Mouse (Mus musculus) midbrain, embryonic 12.5 days (tissue): ENCODE measurements around the gene Ank3. TPM values are rescaled to one million over a fixed set of nuclear protein-coding genes. Genes with fewer than 3 reads are reported as not detected.

Source experiments
- ATAC-seq: fragments of 200-750 bp; cut with Nextera tagmentation; 2 replicates; pipeline ENCODE4 v1.8.0; 2017; ENCODE audit warnings: low read depth, moderate TSS enrichment, moderate library complexity; ENCODE audit not compliant: low FRiP score
- H3K27ac ChIP-seq: fragments of 300-500 bp; sonication (generic); replicated peaks from 2 replicates; pipeline ENCODE4 v1.5.1; 2016; ENCODE audit warnings: mild to moderate bottlenecking
- H3K27me3 ChIP-seq: fragments of 300-500 bp; sonication (generic); 2 replicates; pipeline ENCODE4 v1.6.1; 2016; ENCODE audit warnings: mild to moderate bottlenecking
- H3K36me3 ChIP-seq: fragments of 300-500 bp; sonication (generic); 2 replicates; pipeline ENCODE4 v1.6.1; 2016
- H3K4me1 ChIP-seq: fragments of 300-500 bp; sonication (generic); 2 replicates; pipeline ENCODE4 v1.6.1; 2016
- H3K4me2 ChIP-seq: fragments of 300-500 bp; sonication (generic); replicated peaks from 2 replicates; pipeline ENCODE4 v1.6.1; 2016; ENCODE audit warnings: mild to moderate bottlenecking, moderate library complexity
- H3K4me3 ChIP-seq: fragments of 300-500 bp; sonication (generic); 2 replicates; pipeline ENCODE4 v1.5.1; 2016; ENCODE audit warnings: mild to moderate bottlenecking
- H3K9ac ChIP-seq: fragments of 300-500 bp; sonication (generic); replicated peaks from 2 replicates; pipeline ENCODE4 v1.6.1; 2016; ENCODE audit warnings: mild to moderate bottlenecking, moderate library complexity
- H3K9me3 ChIP-seq: fragments of 300-500 bp; sonication (generic); 2 replicates; pipeline ENCODE4 v1.6.1; 2016; ENCODE audit warnings: mild to moderate bottlenecking
- WGBS: fragments of 180-500 bp; shearing (Covaris S2); methylation state at CpG from one replicate; pipeline ENCODE4 v1.1.7; 2016; 5-methylcytosine and 5-hydroxymethylcytosine counted together
- polyA plus RNA-seq: library from polyadenylated mRNA; unstranded; fragments of >200 nt; fragmentation: Nextera tagmentation; extraction: Ambion mirVana; gene quantifications from 2 replicates; pipeline ENCODE4 v1.2.1, GENCODE M21; 2016

Ank3 gene
- polyA plus RNA-seq, 1 experiment from 2014 or later = 86.9 TPM

GRCm38 (mm10) chr10:69924845-69925244 lies 526.3 kb downstream of the Ank3 start:
- Histone ChIP-seq H3K9me3 (no peaks in the 10 kb centered on the region), H3K27ac (no peak overlapping the region), H3K4me3 (peak overlapping the region; percentile 37; the same call in 1 of the 2 replicates), H3K4me1 (peaks cover 38% of the 10 kb centered on the region), H3K36me3 (0 out of 2 replicates have a peak, but pooled peaks cover 4% of the 10 kb centered on the region), H3K27me3 (peaks cover 12% of the 10 kb centered on the region; the same call in 1 of the 2 replicates), H3K4me2 (peak overlapping the region; percentile 51), H3K9ac (no peak overlapping the region)
- ATAC-seq = no peak
- 2% methylated on average over 14 of the region's 14 CpGs for WGBS

- H3K36me3 ChIP-seq = 0 out of 2 replicates have a peak, but pooled peaks cover 2% of the 10 kb centered on the region
- 0 out of 2 replicates have a peak overlapping the region, but pooled peaks have one; percentile 25 for H3K27ac ChIP-seq
- peak overlapping the region; percentile 51 for H3K4me2 ChIP-seq
- peak overlapping the region; percentile 37 for H3K4me3 ChIP-seq
- ATAC-seq = peak; percentile 83
- H3K9ac ChIP-seq = no peak overlapping the region
- no peaks in the 10 kb centered on the region for H3K9me3 ChIP-seq
- H3K4me1 ChIP-seq = peaks cover 38% of the 10 kb centered on the region
- under 1% methylated on average over 19 of the region's 19 CpGs for WGBS
- peaks cover 12% of the 10 kb centered on the region; the same call in 1 of the 2 replicates for H3K27me3 ChIP-seq
These were observed 526.9 kb downstream of the Ank3 start for GRCm38 (mm10) chr10:69925285-69926157.

- H3K9ac ChIP-seq = peak overlapping the region; percentile 21; the same call in 1 of the 2 replicates
- peak overlapping the region; percentile 54 for H3K27ac ChIP-seq
- ATAC-seq = no peak
- H3K4me2 ChIP-seq = peak overlapping the region; percentile 51
- H3K4me3 ChIP-seq = peak overlapping the region; percentile 37
- peaks cover 12% of the 10 kb centered on the region; the same call in 1 of the 2 replicates for H3K27me3 ChIP-seq
- H3K9me3 ChIP-seq = no peaks in the 10 kb centered on the region
- H3K36me3 ChIP-seq = peaks cover 2% of the 10 kb centered on the region; the same call in 1 of the 2 replicates
- H3K4me1 ChIP-seq = peaks cover 38% of the 10 kb centered on the region
- WGBS = under 1% methylated on average over 11 of the region's 11 CpGs
These were observed 527.7 kb downstream of the Ank3 start for GRCm38 (mm10) chr10:69926158-69926882.

- peak overlapping the region; percentile 37 for H3K4me3 ChIP-seq
- H3K27me3 ChIP-seq = peaks cover 10% of the 10 kb centered on the region; the same call in 1 of the 2 replicates
- H3K4me2 ChIP-seq = peak overlapping the region; percentile 51
- peak overlapping the region; percentile 21; the same call in 1 of the 2 replicates for H3K9ac ChIP-seq
- WGBS = 10% methylated on average over 9 of the region's 9 CpGs
- H3K36me3 ChIP-seq = peaks cover 6% of the 10 kb centered on the region; the same call in 1 of the 2 replicates
- no peak for ATAC-seq
- 0 out of 2 replicates have a peak overlapping the region, but pooled peaks have one; percentile 54 for H3K27ac ChIP-seq
- H3K9me3 ChIP-seq = no peaks in the 10 kb centered on the region
- H3K4me1 ChIP-seq = peaks cover 38% of the 10 kb centered on the region
These were observed 528.4 kb downstream of the Ank3 start for GRCm38 (mm10) chr10:69927012-69927411.

GRCm38 (mm10) chr10:69928358-69928757 lies 529.8 kb downstream of the Ank3 start:
- Histone ChIP-seq H3K9me3 (no peaks in the 10 kb centered on the region), H3K9ac (no peak overlapping the region), H3K4me3 (no peak overlapping the region), H3K36me3 (peaks cover 19% of the 10 kb centered on the region), H3K4me1 (peaks cover 38% of the 10 kb centered on the region), H3K4me2 (no peak overlapping the region), H3K27me3 (peaks cover 6% of the 10 kb centered on the region; the same call in 1 of the 2 replicates), H3K27ac (no peak overlapping the region)
- no peak for ATAC-seq
- 64% methylated on average over 7 of the region's 7 CpGs for WGBS

GRCm38 (mm10) chr10:69930503-69930902 lies 531.9 kb downstream of the Ank3 start:
- Histone ChIP-seq H3K4me1 (peaks cover 20% of the 10 kb centered on the region), H3K9me3 (no peaks in the 10 kb centered on the region), H3K9ac (no peak overlapping the region), H3K4me3 (no peak overlapping the region), H3K27me3 (no peaks in the 10 kb centered on the region), H3K36me3 (peaks cover 38% of the 10 kb centered on the region), H3K4me2 (no peak overlapping the region), H3K27ac (no peak overlapping the region)
- no peak for ATAC-seq
- WGBS = 89% methylated on average over 8 of the region's 8 CpGs

GRCm38 (mm10) chr10:69936443-69937067 lies 538.0 kb downstream of the Ank3 start:
- H3K27me3 ChIP-seq = no peaks in the 10 kb centered on the region
- H3K4me2 ChIP-seq = no peak overlapping the region
- ATAC-seq = no peak
- H3K27ac ChIP-seq = no peak overlapping the region
- no peak overlapping the region for H3K4me3 ChIP-seq
- no peak overlapping the region for H3K9ac ChIP-seq
- no peaks in the 10 kb centered on the region for H3K4me1 ChIP-seq
- H3K9me3 ChIP-seq = no peaks in the 10 kb centered on the region
- H3K36me3 ChIP-seq = peaks cover 57% of the 10 kb centered on the region
- WGBS = 93% methylated on average over 5 of the region's 5 CpGs

GRCm38 (mm10) chr10:69937291-69937921 lies 538.8 kb downstream of the Ank3 start:
- Histone ChIP-seq H3K9ac (no peak overlapping the region), H3K27ac (no peak overlapping the region), H3K4me2 (no peak overlapping the region), H3K27me3 (no peaks in the 10 kb centered on the region), H3K9me3 (no peaks in the 10 kb centered on the region), H3K36me3 (peaks cover 52% of the 10 kb centered on the region), H3K4me3 (no peak overlapping the region), H3K4me1 (peaks cover 4% of the 10 kb centered on the region; the same call in 1 of the 2 replicates)
- ATAC-seq = no peak
- WGBS = 91% methylated on average over 7 of the region's 7 CpGs

GRCm38 (mm10) chr10:69939144-69939543 lies 540.6 kb downstream of the Ank3 start:
- Histone ChIP-seq H3K4me3 (no peak overlapping the region), H3K36me3 (peaks cover 35% of the 10 kb centered on the region), H3K9ac (no peak overlapping the region), H3K4me1 (peaks cover 18% of the 10 kb centered on the region), H3K27ac (no peak overlapping the region), H3K9me3 (no peaks in the 10 kb centered on the region), H3K27me3 (no peaks in the 10 kb centered on the region), H3K4me2 (no peak overlapping the region)
- WGBS = 91% methylated on average over 7 of the region's 7 CpGs
- ATAC-seq = no peak

- Histone ChIP-seq H3K4me1 (peaks cover 18% of the 10 kb centered on the region), H3K36me3 (peaks cover 28% of the 10 kb centered on the region), H3K4me2 (no peak overlapping the region), H3K27ac (no peak overlapping the region), H3K9ac (no peak overlapping the region), H3K27me3 (no peaks in the 10 kb centered on the region), H3K4me3 (no peak overlapping the region), H3K9me3 (no peaks in the 10 kb centered on the region)
- no peak for ATAC-seq
- 60% methylated on average over 7 of the region's 7 CpGs for WGBS
These were observed 541.4 kb downstream of the Ank3 start for GRCm38 (mm10) chr10:69939966-69940365.

- 94% methylated on average over 7 of the region's 7 CpGs for WGBS
- no peaks in the 10 kb centered on the region for H3K9me3 ChIP-seq
- ATAC-seq = no peak
- 0 out of 2 replicates have a peak, but pooled peaks cover 22% of the 10 kb centered on the region for H3K36me3 ChIP-seq
- H3K4me2 ChIP-seq = no peak overlapping the region
- H3K4me1 ChIP-seq = peaks cover 26% of the 10 kb centered on the region
- H3K27me3 ChIP-seq = no peaks in the 10 kb centered on the region
- H3K27ac ChIP-seq = no peak overlapping the region
- H3K4me3 ChIP-seq = no peak overlapping the region
- no peak overlapping the region for H3K9ac ChIP-seq
These were observed 542.4 kb downstream of the Ank3 start for GRCm38 (mm10) chr10:69941001-69941400.
